Mouse (Mus musculus) myocyte (in vitro differentiated cells): ENCODE results near the gene Slc25a38.

Experiments used
- MYOD1 ChIP-seq, 3 experiments: IDR thresholded peaks; one replicate each; pipeline ENCODE4 v1.6.1; 2011; ENCODE audit warnings: control low read depth in 2 of 3, low read depth in 2 of 3, mild to moderate bottlenecking in 2 of 3, moderate library complexity in 1 of 3; ENCODE audit not compliant: insufficient read length in 2 of 3, control insufficient read depth in 1 of 3
- POLR2A ChIP-seq: IDR thresholded peaks from one replicate; pipeline ENCODE4 v1.6.1; 2011; ENCODE audit warnings: low read depth, mild to moderate bottlenecking, control low read depth, moderate library complexity; ENCODE audit not compliant: insufficient read length
- POLR2AphosphoS2 ChIP-seq: IDR thresholded peaks from one replicate; pipeline ENCODE4 v1.6.1; 2011; ENCODE audit warnings: low read depth, control low read depth; ENCODE audit not compliant: insufficient read length
- TCF12 ChIP-seq: IDR thresholded peaks from one replicate; pipeline ENCODE4 v1.6.1; 2011; ENCODE audit warnings: mild to moderate bottlenecking, control low read depth; ENCODE audit not compliant: poor library complexity, insufficient read depth, severe bottlenecking
- USF1 ChIP-seq: IDR thresholded peaks from one replicate; pipeline ENCODE4 v1.6.1; 2011; ENCODE audit warnings: low read depth, mild to moderate bottlenecking, control low read depth, moderate library complexity

GRCm38 (mm10) chr9:120081247-120081646 is 28.9 kb upstream of the Slc25a38 start:
- TF ChIP-seq POLR2A (no peak), USF1 (no peak), TCF12 (no peak), POLR2AphosphoS2 (no peak), MYOD1 (IDR thresholded peaks at IDR 0.05; ENCODE audit: control insufficient read depth in 1 of 3, insufficient read length in 2 of 3, low read depth in 2 of 3) (no peak)
